Mouse (Mus musculus): ENCODE data around the gene Mrpl51. TPM values are rescaled to one million over a fixed set of nuclear protein-coding genes. Genes with fewer than 3 reads are reported as not detected.

Mrpl51 gene
- polyA plus RNA-seq, 1 experiment from 2014 or later, result 232 TPM

Small RNA genes within 50 kb of the gene (microRNA-seq; reads per million reads assigned to microRNA genes)
- 3.0 reads per million, percentile 2 among the genes with 10 or more reads in this experiment for gene Mir3098
- not detected for gene Mir8113

Other genes starting within 250 kb of the Mrpl51 start
- gene Cops7a, start 226.3 kb upstream of the Mrpl51 start, polyA plus RNA-seq (2016; fragmentation: Nextera tagmentation; extraction: Ambion mirVana), result 136 and 143 TPM in 2 replicates
- 1.4 and 1.7 TPM in 2 replicates for gene Pianp, start 195.1 kb upstream of the Mrpl51 start, polyA plus RNA-seq (2016; fragmentation: Nextera tagmentation; extraction: Ambion mirVana)
- 8.2 and 12.1 TPM in 2 replicates for gene Zfp384, start 182.7 kb upstream of the Mrpl51 start, polyA plus RNA-seq (2016; fragmentation: Nextera tagmentation; extraction: Ambion mirVana)
- 117 and 121 TPM in 2 replicates for gene Ing4, start 152.0 kb upstream of the Mrpl51 start, polyA plus RNA-seq (2016; fragmentation: Nextera tagmentation; extraction: Ambion mirVana)
- 12.8 and 12.9 TPM in 2 replicates for gene Acrbp, start 142.1 kb upstream of the Mrpl51 start, polyA plus RNA-seq (2016; fragmentation: Nextera tagmentation; extraction: Ambion mirVana)
- 0.22 and 0.30 TPM in 2 replicates for gene Lpar5, start 123.9 kb upstream of the Mrpl51 start, polyA plus RNA-seq (2016; fragmentation: Nextera tagmentation; extraction: Ambion mirVana)
- 91.0 and 99.4 TPM in 2 replicates for gene Chd4, start 95.8 kb upstream of the Mrpl51 start, polyA plus RNA-seq (2016; fragmentation: Nextera tagmentation; extraction: Ambion mirVana)
- 101 and 103 TPM in 2 replicates for gene Nop2, start 59.9 kb upstream of the Mrpl51 start, polyA plus RNA-seq (2016; fragmentation: Nextera tagmentation; extraction: Ambion mirVana)
- gene Iffo1, start 46.6 kb upstream of the Mrpl51 start, polyA plus RNA-seq (2016; fragmentation: Nextera tagmentation; extraction: Ambion mirVana), result 9.2 and 10.0 TPM in 2 replicates
- gene Gapdh, start 25.3 kb upstream of the Mrpl51 start, polyA plus RNA-seq (2016; fragmentation: Nextera tagmentation; extraction: Ambion mirVana), result 3,225 and 3,313 TPM in 2 replicates
- 271 and 274 TPM in 2 replicates for gene Ncapd2, start 100 bp upstream of the Mrpl51 start, polyA plus RNA-seq (2016; fragmentation: Nextera tagmentation; extraction: Ambion mirVana)
- gene Vamp1, start 23.8 kb downstream of the Mrpl51 start, polyA plus RNA-seq (2016; fragmentation: Nextera tagmentation; extraction: Ambion mirVana), result 3.8 and 4.7 TPM in 2 replicates
- 1.6 and 2.1 TPM in 2 replicates for gene Tapbpl, start 40.1 kb downstream of the Mrpl51 start, polyA plus RNA-seq (2016; fragmentation: Nextera tagmentation; extraction: Ambion mirVana)
- gene Cd27, start 45.2 kb downstream of the Mrpl51 start, polyA plus RNA-seq (2016; fragmentation: Nextera tagmentation; extraction: Ambion mirVana), result 1.1 and 1.7 TPM in 2 replicates
- gene Tuba3a, start 94.2 kb downstream of the Mrpl51 start, polyA plus RNA-seq (2016; fragmentation: Nextera tagmentation; extraction: Ambion mirVana), result 0.12 TPM in 1 of 2 replicates, not detected in the other
- 16.1 and 17.2 TPM in 2 replicates for gene Ltbr, start 122.1 kb downstream of the Mrpl51 start, polyA plus RNA-seq (2016; fragmentation: Nextera tagmentation; extraction: Ambion mirVana)
- gene Scnn1a, start 128.9 kb downstream of the Mrpl51 start, polyA plus RNA-seq (2016; fragmentation: Nextera tagmentation; extraction: Ambion mirVana), result 0.20 and 0.30 TPM in 2 replicates
- gene Tnfrsf1a, start 157.6 kb downstream of the Mrpl51 start, polyA plus RNA-seq (2016; fragmentation: Nextera tagmentation; extraction: Ambion mirVana), result 24.1 and 24.4 TPM in 2 replicates
- 0.07 TPM in 2 replicates for gene Plekhg6, start 189.0 kb downstream of the Mrpl51 start, polyA plus RNA-seq (2016; fragmentation: Nextera tagmentation; extraction: Ambion mirVana)